Mouse (Mus musculus): ENCODE data around the gene Tnrc6a. TPM values are rescaled to one million over a fixed set of nuclear protein-coding genes. Genes with fewer than 3 reads are reported as not detected.

The Tnrc6a gene
- 10 to 100 TPM; 54.7 to 57.2 TPM for total RNA-seq (2023)

DNA sequence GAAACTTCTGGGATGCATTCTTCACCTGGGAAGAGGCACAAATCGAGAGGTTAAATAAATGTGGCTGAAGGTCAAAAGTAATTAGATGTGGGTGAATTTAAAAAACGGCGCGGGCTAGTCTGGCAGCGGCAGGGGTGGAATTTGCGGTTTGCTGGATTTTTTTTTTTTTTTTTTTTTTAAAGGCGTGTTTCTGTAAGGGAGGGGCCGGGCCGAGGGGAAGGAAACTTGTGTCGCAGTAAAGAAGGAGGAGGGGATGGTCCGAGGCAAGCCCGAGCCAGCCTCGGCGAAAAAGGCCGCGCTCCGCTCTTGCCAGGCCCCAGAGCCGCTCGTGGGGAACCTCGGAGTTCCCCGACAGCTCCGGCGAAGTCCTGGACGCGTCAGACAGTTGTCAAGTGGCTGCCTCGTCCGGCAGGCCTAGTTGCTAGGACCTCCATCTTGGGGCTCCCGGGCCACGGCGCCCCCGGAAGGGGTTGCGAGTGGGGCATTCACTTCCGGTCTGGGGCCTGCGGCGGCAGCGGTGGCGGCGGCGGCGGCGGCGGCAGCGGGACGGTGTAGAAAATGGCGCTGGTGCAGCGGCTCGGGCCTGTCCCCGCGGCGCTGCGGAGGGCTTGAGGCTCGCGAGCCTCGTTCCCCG is at the start of gene Tnrc6a:
Gene Tnrc6a, plus strand, starts transcription at position 221 of the 634 bp plus-strand sequence.

DNA sequence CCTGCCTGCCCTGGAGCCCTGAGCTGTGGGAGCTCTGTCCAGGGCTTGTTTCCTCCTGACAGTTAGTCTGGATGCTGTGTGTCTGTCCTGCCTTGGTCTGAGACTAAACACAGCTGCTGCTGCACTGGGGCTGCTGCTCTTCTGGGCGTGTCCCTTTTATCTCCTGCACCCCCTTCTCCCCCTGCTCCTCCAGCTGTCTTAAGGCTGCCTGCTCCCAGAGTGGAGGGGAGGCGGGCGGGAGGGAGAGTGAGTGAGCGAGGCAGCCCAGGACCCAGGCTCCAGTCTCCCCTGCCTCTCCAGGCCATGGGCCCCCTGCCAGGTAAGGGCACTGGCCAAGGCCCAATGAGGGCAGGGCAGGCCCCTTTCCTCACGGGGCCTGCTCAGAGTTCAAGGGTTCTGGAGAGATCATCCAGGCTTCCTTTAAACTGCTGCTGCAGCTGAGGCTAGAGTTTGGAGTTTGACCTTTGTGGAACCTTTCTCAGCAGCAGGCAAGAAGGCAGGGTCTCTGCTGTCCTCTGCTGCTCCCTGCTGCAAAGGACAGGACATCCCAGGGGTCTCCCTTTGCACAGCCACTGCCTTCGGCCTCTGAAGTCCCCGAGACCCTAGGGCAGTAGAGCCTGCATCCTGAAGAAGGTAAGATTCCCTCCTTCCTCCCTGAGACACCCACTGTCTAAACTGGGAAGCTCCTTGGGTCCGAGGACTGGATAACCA is 90.8 kb downstream of the Tnrc6a start, which contains the start of gene Slc5a11:
Gene Slc5a11, plus strand, starts transcription at position 416 of the 711 bp plus-strand sequence.

Other genes with a start within 250 kb of the Tnrc6a start
- 10 to 100 TPM; 50.7 to 56.5 TPM for gene Rbbp6, start 158.2 kb upstream of the Tnrc6a start, total RNA-seq (2023)
- 1 to 10 TPM; 2.0 to 3.4 TPM for gene Slc5a11, start 90.9 kb downstream of the Tnrc6a start, total RNA-seq (2023)
- 10 to 100 TPM; 18.0 to 18.7 TPM for gene Lcmt1, start 245.9 kb downstream of the Tnrc6a start, total RNA-seq (2023)
- gene Arhgap17, start 246.0 kb downstream of the Tnrc6a start, total RNA-seq (2023) = 100 to 1,000 TPM in 1 of 2 experiments, 10 to 100 TPM in 1; 75.7 to 110 TPM

Measured in neutrophil, adult 59 days (primary cell).